Mouse (Mus musculus): ENCODE results near the gene Farp2. TPM values are rescaled to one million over a fixed set of nuclear protein-coding genes. Genes with fewer than 3 reads are reported as not detected.
"Not testable (repeated sequence)": the region's sequence is repeated elsewhere in the genome, so short reads cannot be mapped to it uniquely, and the experiment has no call there.

Gene Farp2
- polyA plus RNA-seq, 1 experiment, result 4.7 TPM

DNA sequence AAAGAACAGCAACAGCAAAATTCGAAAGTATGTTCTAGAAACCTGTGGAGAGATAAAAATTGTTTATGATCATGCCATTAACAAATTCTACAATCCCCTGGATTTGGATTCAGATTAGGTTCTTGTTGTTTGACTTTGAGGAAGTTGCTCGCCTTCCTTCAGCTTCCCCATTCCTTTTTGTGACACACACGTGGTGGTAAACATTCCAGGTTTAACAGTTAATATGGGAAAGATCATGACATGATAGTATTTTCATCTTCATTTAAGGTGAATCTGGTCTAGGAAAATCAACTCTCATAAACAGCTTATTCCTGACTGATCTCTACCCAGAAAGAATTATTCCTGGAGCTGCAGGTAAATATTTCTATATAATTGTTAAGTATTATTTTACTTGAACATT, 16.6 kb upstream of the Farp2 start:
- H3K4me3 ChIP-seq (replicated peaks; ENCODE audit: extremely low read depth, low read depth, low read length), result no peak overlapping the region
- DNase-seq, result no peak
- TF ChIP-seq POLR2A (IDR thresholded peaks at IDR 0.05; ENCODE audit: borderline replicate concordance, extremely low read depth, low read depth, low read length), result no peak
- no peak for TF ChIP-seq CTCF (IDR thresholded peaks at IDR 0.05; ENCODE audit: insufficient read depth, low read length)
- no peaks in the 10 kb centered on the region for H3K4me1 ChIP-seq (ENCODE audit: control insufficient read depth, insufficient read depth, low read length)
- 73% methylated on average over 3 of the region's 3 CpGs for WGBS

DNA sequence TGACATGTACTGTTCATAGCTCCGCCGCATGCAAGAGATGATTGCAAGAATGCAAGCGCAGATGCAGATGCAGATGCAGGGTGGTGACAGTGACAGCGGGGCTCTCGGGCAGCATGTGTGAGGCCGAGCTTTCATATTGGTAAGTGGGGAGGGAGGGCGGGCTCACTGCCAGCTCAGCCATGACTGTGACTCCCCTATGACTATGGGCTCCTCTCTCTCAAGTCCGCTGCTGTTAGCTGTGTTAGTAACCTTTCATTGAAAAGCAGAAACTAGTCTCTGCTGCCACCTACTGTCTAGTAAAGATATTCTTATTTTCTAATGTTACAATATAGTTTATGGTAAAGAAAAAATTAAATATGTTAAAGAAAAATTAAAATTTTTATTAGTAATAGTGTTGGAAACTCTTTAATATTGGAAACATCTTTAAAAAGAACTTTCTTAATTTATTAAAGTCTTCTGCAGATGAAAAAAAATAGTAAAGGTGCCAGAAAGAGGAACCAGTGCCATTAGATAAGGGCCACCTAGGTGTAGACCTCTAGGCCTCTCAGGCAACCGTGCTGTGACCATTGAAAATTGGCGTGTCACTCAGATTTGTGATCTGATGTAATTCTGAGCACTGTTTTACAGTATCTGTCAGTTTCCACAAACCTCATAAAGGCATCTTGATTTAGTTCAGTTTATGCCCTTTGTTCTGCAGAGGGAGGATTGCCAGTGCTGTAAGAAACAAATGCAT, 4.8 kb upstream of the Farp2 start:
- Histone ChIP-seq H3K4me1 (ENCODE audit: control insufficient read depth, insufficient read depth, low read length) (no peaks in the 10 kb centered on the region), H3K4me3 (replicated peaks; ENCODE audit: extremely low read depth, low read depth, low read length) (no peak overlapping the region)
- WGBS, result 54% methylated on average over 10 of the region's 10 CpGs
- DNase-seq, result no peak
- no peak for TF ChIP-seq POLR2A (IDR thresholded peaks at IDR 0.05; ENCODE audit: borderline replicate concordance, extremely low read depth, low read depth, low read length)
- TF ChIP-seq CTCF (IDR thresholded peaks at IDR 0.05; ENCODE audit: insufficient read depth, low read length), result peak; percentile 15; the same call in 1 of the 2 replicates

DNA sequence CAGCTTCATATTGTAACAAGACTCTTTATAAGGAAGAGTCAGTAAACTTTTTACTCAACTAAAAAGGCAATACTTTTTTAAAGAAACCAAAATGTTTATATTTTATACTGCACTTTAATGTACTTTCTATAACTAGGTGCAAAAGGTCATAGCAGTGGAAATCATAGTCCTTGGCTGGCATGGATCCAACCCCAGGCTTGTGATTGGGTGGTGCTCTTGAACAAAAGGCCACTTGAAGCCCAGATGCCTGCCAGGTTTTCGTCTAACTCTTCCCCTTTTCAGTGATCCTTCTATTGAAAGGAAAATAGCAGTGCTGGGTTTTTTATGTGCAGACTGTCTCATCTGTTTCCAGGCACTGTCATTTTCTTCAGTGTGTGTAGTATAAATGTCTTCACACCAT, 3.3 kb upstream of the Farp2 start:
- DNase-seq, result peak; percentile 16
- WGBS, result 31% methylated on average over 1 of the region's 1 CpGs
- not testable (repeated sequence) for H3K4me1 ChIP-seq (ENCODE audit: control insufficient read depth, insufficient read depth, low read length); H3K4me3 ChIP-seq (replicated peaks; ENCODE audit: extremely low read depth, low read depth, low read length)

DNA sequence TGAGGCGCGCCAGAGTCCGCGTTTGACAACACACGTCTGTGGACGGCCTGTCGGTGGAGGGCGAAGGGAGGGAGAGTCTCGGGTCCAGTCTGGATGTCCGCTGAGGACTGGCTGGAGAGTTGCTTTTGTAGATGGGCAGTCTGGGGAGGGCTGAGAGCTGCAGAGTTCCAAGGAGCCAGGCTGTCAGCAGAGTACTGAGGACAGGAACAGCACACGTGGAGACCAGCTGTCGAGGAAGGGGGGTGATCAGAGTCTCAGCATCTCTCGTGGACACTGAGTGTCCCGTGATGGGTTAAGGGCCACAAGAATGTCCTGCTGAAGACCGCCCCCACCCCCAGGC, 442 bp downstream of the Farp2 start:
- peak overlapping the region; percentile 80 for H3K4me3 ChIP-seq (replicated peaks; ENCODE audit: extremely low read depth, low read depth, low read length)
- WGBS, result 2% methylated on average over 15 of the region's 15 CpGs
- H3K4me1 ChIP-seq (ENCODE audit: control insufficient read depth, insufficient read depth, low read length), result peaks cover 3% of the 10 kb centered on the region; the same call in 1 of the 2 replicates
- no peak for DNase-seq
- TF ChIP-seq CTCF (IDR thresholded peaks at IDR 0.05; ENCODE audit: insufficient read depth, low read length) (no peak), POLR2A (IDR thresholded peaks at IDR 0.05; ENCODE audit: borderline replicate concordance, extremely low read depth, low read depth, low read length) (no peak)

DNA sequence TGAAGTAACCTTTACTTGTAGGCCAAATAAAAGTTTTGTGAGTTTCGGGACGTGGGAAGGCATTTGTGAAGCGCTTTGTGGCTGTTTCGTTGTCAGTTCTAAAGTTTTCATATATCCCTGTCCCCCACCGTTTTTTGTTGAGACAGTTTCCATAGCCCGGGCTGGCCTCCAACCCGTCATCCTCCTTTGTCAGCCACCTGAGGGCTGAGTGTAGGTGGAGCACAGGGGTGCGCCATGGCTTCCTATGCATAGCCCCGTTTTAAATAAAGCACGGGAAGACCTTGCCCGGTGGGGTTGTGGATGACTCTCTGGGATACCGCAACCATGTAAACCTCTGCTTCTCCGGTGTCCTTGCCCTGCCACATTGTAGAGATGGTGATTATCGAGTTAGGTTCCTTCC, 1.3 kb downstream of the Farp2 start:
- no peak for TF ChIP-seq POLR2A (IDR thresholded peaks at IDR 0.05; ENCODE audit: borderline replicate concordance, extremely low read depth, low read depth, low read length)
- no peak for TF ChIP-seq CTCF (IDR thresholded peaks at IDR 0.05; ENCODE audit: insufficient read depth, low read length)
- H3K4me3 ChIP-seq (replicated peaks; ENCODE audit: extremely low read depth, low read depth, low read length), result no peak overlapping the region
- 76% methylated on average over 14 of the region's 14 CpGs for WGBS
- peaks cover 3% of the 10 kb centered on the region; the same call in 1 of the 2 replicates for H3K4me1 ChIP-seq (ENCODE audit: control insufficient read depth, insufficient read depth, low read length)
- no peak for DNase-seq

DNA sequence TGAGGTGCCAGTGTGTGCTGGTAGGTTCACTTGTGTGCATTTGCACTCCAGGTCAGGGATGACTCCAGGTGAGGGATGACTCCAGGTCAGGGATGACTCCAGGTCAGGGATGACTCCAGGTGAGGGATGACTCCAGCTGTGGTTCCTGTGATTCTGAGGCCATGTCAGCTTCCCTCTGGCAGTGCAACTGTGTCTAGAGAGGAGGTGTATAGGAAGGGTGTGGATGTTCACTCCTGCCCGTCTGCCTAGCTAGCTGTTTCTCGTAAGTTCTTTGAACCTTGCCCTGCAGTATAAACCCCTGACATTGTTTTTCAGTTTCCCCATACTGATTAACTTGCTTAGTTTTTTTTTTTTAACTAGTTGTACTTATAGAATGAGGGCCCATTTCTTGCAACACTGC, 9.6 kb downstream of the Farp2 start:
- DNase-seq, result no peak
- TF ChIP-seq CTCF (IDR thresholded peaks at IDR 0.05; ENCODE audit: insufficient read depth, low read length), result no peak
- TF ChIP-seq POLR2A (IDR thresholded peaks at IDR 0.05; ENCODE audit: borderline replicate concordance, extremely low read depth, low read depth, low read length), result no peak
- WGBS, result 85% methylated on average over 2 of the region's 2 CpGs

DNA sequence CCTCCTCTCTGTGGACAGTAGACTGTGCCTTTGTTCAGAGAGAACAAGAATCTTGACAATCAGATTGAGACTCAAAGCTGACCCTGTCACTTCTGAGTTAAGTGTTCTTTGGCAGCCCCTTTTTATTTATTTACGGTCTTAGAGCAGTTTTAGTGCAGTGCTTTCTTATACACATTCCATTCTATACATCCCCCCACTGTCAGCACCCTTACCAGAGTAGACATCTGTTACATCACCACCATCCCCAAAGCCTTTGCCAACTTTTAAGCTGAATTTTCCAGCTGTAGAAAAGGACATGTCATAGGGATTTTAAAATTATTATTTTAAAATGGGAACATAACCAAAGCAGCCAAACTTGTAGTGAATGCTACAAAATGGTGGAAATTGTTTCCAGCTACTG, 10.4 kb downstream of the Farp2 start:
- TF ChIP-seq POLR2A (IDR thresholded peaks at IDR 0.05; ENCODE audit: borderline replicate concordance, extremely low read depth, low read depth, low read length) (no peak), CTCF (IDR thresholded peaks at IDR 0.05; ENCODE audit: insufficient read depth, low read length) (no peak)
- WGBS, result 60% methylated on average over 1 of the region's 1 CpGs
- no peak overlapping the region for H3K4me3 ChIP-seq (replicated peaks; ENCODE audit: extremely low read depth, low read depth, low read length)
- no peak for DNase-seq
- no peaks in the 10 kb centered on the region for H3K4me1 ChIP-seq (ENCODE audit: control insufficient read depth, insufficient read depth, low read length)

More for the DNA sequence above, 9.6 kb downstream of the Farp2 start:
- Histone ChIP-seq H3K4me1 (ENCODE audit: control insufficient read depth, insufficient read depth, low read length) (no peaks in the 10 kb centered on the region), H3K4me3 (replicated peaks; ENCODE audit: extremely low read depth, low read depth, low read length) (no peak overlapping the region)

DNA sequence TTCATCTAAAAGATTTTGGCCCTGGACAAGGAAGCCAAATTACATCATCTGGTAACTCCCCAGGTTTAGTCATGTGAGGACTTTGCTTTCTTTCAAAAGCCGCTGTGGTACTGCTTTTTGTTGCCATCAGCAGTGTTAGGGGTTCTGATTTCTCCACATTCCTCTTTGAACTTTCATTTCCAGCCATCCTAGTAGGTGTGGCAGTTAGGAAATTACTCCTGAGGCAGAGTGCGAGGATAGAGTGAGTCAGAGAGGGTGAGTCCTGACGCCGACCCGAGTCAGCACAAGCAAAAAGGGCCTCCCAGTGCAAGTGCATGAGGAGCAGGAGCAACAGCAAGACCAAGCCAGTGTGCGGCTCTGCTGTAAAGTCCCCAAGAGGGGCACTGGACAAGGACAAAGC, 17.9 kb downstream of the Farp2 start:
- Histone ChIP-seq H3K4me1 (ENCODE audit: control insufficient read depth, insufficient read depth, low read length) (no peaks in the 10 kb centered on the region), H3K4me3 (replicated peaks; ENCODE audit: extremely low read depth, low read depth, low read length) (no peak overlapping the region)
- TF ChIP-seq CTCF (IDR thresholded peaks at IDR 0.05; ENCODE audit: insufficient read depth, low read length), result no peak
- no peak for TF ChIP-seq POLR2A (IDR thresholded peaks at IDR 0.05; ENCODE audit: borderline replicate concordance, extremely low read depth, low read depth, low read length)
- no peak for DNase-seq
- 80% methylated on average over 6 of the region's 6 CpGs for whole genome bisulfite sequencing

DNA sequence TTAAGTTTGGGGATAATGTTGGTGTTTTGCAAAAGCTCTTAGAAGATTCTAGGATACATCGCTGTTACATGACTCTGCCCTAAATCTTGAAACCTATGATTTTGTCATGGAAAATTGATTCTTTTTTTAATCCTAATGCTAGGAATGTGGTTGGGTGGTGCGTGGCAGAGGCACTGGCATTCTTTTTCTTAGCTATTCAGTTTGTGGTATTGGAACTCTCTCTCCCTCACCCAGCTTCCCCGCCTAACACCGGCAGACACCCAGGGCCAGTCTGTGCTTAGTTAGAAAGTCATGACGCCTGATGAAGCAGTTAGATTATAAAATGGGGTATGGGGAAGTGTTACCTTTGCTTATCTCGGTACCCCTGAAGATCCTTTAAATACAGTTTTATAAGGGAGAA, 25.3 kb downstream of the Farp2 start:
- 74% methylated on average over 6 of the region's 6 CpGs for WGBS
- TF ChIP-seq CTCF (IDR thresholded peaks at IDR 0.05; ENCODE audit: insufficient read depth, low read length) (no peak), POLR2A (IDR thresholded peaks at IDR 0.05; ENCODE audit: borderline replicate concordance, extremely low read depth, low read depth, low read length) (no peak)
- DNase-seq, result no peak

DNA sequence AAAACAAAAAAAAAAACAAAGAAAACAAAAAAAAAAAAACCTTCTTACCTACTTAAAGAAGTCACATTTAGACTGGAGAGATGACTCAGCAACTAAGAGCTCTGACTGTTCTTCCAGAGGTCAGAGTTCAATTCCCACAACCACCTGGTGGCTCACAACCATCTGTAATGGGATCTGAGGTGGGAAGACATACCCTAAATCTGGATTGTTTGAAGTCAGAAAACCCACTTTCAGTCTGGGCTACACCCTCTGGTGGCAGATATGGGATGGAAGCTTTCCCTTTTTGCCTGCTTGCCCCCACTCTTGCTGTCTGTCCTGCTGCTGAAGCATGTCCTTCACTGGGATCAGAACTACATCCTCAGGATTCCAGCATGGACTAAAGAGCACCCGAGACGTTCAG, 31.3 kb downstream of the Farp2 start:
- no peak for DNase-seq
- Histone ChIP-seq H3K4me1 (ENCODE audit: control insufficient read depth, insufficient read depth, low read length) (no peaks in the 10 kb centered on the region), H3K4me3 (replicated peaks; ENCODE audit: extremely low read depth, low read depth, low read length) (no peak overlapping the region)
- 64% methylated on average over 2 of the region's 2 CpGs for WGBS
- TF ChIP-seq CTCF (IDR thresholded peaks at IDR 0.05; ENCODE audit: insufficient read depth, low read length), result no peak
- TF ChIP-seq POLR2A (IDR thresholded peaks at IDR 0.05; ENCODE audit: borderline replicate concordance, extremely low read depth, low read depth, low read length), result no peak

More for the DNA sequence above, 25.3 kb downstream of the Farp2 start:
- Histone ChIP-seq H3K4me3 (replicated peaks; ENCODE audit: extremely low read depth, low read depth, low read length) (no peak overlapping the region), H3K4me1 (ENCODE audit: control insufficient read depth, insufficient read depth, low read length) (no peaks in the 10 kb centered on the region)
